Mouse (Mus musculus) liver, embryonic 14.5 days (tissue): Measurements from ENCODE around the gene Cers2. TPM values are rescaled to one million over a fixed set of nuclear protein-coding genes. Genes with fewer than 3 reads are reported as not detected.

ENCODE experiments used
- ATAC-seq: fragments of 200-750 bp; cut with Nextera tagmentation; 2 replicates; pipeline ENCODE4 v1.8.0; 2017; ENCODE audit warnings: moderate number of reproducible peaks, mild to moderate bottlenecking, moderate library complexity; ENCODE audit not compliant: insufficient read depth
- DNase-seq, 3 experiments: peaks; one replicate each; pipeline ENCODE4 v3.0.0-alpha.2; 2012 to 2013; ENCODE audit warnings: low read depth in 3 of 3, low spot score in 3 of 3
- H3K27ac ChIP-seq: fragments of 300-500 bp; sonication (generic); 2 replicates; pipeline ENCODE4 v1.5.1; 2014; ENCODE audit warnings: moderate library complexity, mild to moderate bottlenecking, control low read depth, inconsistent platforms
- H3K27me3 ChIP-seq: fragments of 300-500 bp; sonication (generic); 2 replicates; pipeline ENCODE4 v1.6.1; 2014; ENCODE audit warnings: mild to moderate bottlenecking, low read length, moderate library complexity; ENCODE audit not compliant: control insufficient read depth, insufficient read depth
- H3K36me3 ChIP-seq: fragments of 300-500 bp; sonication (generic); replicated peaks from 2 replicates; pipeline ENCODE4 v1.6.1; 2014; ENCODE audit warnings: low read depth; ENCODE audit not compliant: control insufficient read depth, insufficient read depth
- H3K4me1 ChIP-seq, 2 experiments: fragments of 200-500 bp in 1 of 2; fragments of 300-500 bp in 1 of 2; sonication (generic) in 1 of 2; replicated peaks; 2 replicates each; pipeline ENCODE4 v1.6.1; 2012 to 2014; ENCODE audit warnings: antibody characterized with exemption in 1 of 2, inconsistent platforms in 1 of 2, low read length in 1 of 2; ENCODE audit not compliant: control insufficient read depth in 2 of 2, insufficient read depth in 2 of 2
- H3K4me2 ChIP-seq: fragments of 300-500 bp; sonication (generic); 2 replicates; pipeline ENCODE4 v1.6.1; 2014; ENCODE audit warnings: low read depth, mild to moderate bottlenecking, control low read depth, moderate library complexity
- H3K4me3 ChIP-seq, 2 experiments: fragments of 200-500 bp in 1 of 2; fragments of 300-500 bp in 1 of 2; sonication (generic) in 1 of 2; 2 replicates each; pipeline ENCODE4 v1.5.1; 2012 to 2014; ENCODE audit warnings: low read depth in 2 of 2, low read length in 2 of 2, mild to moderate bottlenecking in 2 of 2, control low read depth in 1 of 2, inconsistent platforms in 1 of 2, moderate library complexity in 1 of 2; ENCODE audit not compliant: insufficient read depth in 1 of 2
- H3K9ac ChIP-seq: fragments of 300-500 bp; sonication (generic); replicated peaks from 2 replicates; pipeline ENCODE4 v1.6.1; 2014; ENCODE audit warnings: mild to moderate bottlenecking, control low read depth, moderate library complexity
- H3K9me3 ChIP-seq: fragments of 300-500 bp; sonication (generic); 2 replicates; pipeline ENCODE4 v1.6.1; 2016; ENCODE audit warnings: low read length, mixed read lengths; ENCODE audit not compliant: control insufficient read depth
- CTCF ChIP-seq: IDR thresholded peaks from 2 replicates; pipeline ENCODE4 v1.5.1; 2016; ENCODE audit warnings: antibody characterized with exemption, low read depth, control low read depth
- EP300 ChIP-seq: IDR thresholded peaks from 2 replicates; pipeline ENCODE4 v1.6.1; 2016; ENCODE audit warnings: antibody characterized with exemption, low read depth
- WGBS: fragments of 180-500 bp; shearing (Covaris S2); extraction: QIAGEN DNeasy Blood & Tissue Kit; methylation state at CpG from one replicate; pipeline ENCODE4 v1.1.7; 2014; ENCODE audit not compliant: insufficient replicate concordance; 5-methylcytosine and 5-hydroxymethylcytosine counted together
- polyA plus RNA-seq, 2 experiments: library from polyadenylated mRNA; depleted of rRNA in 1 of 2; stranded (reverse) in 1 of 2; unstranded in 1 of 2; fragments of >200 nt; fragmentation: Nextera tagmentation in 1 of 2; extraction: Ambion mirVana in 1 of 2; gene quantifications; 2 replicates each; pipeline versions ENCODE4 v1.2.1 to v1.2.3; 2012 to 2014

Gene Cers2
- polyA plus RNA-seq, 2 experiments, result 63.8 to 80.2 TPM

DNA sequence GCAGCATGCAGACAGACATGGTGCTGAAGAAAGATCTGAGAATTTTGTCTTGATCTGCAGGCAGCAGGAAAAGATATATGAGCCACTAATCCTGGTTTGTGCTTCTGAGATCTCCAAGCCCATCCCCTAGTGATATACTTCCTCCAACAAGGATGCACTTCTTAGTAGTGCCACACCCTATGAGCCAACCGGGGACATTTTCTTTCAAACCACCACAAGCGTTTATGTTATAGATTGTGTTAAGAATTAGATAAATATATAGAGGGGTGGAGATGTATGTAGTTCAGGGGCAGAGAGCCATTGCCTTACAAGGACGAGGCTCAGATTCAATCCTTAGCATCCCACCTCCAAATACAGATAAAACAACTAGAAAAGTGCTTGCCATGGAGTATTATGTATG, 4.1 kb upstream of the Cers2 start:
- WGBS, result 35% methylated on average over 3 of the region's 3 CpGs
- Histone ChIP-seq H3K27ac (no peak overlapping the region), H3K4me2 (no peak overlapping the region), H3K9me3 (no peaks in the 10 kb centered on the region), H3K27me3 (no peaks in the 10 kb centered on the region), H3K4me3 (no peak overlapping the region), H3K4me1 (peaks cover 31 to 36% of the 10 kb centered on the region in 2 experiments), H3K36me3 (no peaks in the 10 kb centered on the region), H3K9ac (no peak overlapping the region)
- DNase-seq, result no peak
- ATAC-seq, result no peak
- TF ChIP-seq EP300 (no peak), CTCF (no peak)

DNA sequence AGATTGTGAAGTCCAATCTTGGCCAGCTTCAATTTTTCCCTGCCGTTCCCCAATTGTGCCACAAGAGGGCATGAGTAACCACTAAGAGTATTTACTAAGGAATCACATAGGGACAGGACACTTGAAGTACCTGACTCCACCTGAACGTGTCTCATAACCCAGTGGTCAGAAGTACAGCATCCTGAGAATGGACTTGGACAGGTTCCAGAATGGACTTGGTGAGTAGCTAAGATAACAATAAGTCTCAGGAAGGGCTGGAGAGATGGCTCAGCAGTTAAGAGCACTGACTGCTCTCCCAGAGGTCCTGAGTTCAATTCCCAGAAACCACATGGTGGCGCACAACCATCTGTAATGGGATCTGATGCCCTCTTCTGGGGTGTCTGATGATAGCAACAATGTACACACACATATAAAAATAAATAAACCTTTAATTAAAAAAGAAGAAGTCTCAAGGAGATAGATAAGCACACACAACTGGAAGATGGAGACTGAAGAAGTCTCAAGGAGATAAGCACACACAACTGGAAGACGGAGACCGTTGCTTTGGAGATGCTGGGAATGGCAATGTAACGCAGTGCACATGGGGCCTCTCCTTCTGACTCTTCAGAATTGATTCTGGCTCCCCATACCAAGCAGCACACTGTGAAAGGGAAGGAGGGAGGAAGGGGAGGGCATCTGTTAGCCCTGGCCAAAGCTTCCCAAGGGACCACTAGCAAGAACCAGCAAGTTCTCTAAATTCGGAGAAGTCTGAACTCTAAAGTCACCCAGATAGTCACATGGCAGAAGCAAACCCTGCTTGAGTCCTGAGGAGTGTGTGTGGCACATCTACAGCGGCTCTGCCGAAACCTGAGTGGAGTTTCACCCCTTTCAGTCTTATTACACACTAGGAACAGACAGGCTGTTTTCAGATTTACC, 3.4 kb upstream of the Cers2 start:
- peak in 2 of 3 experiments; percentile 55 to 74 for DNase-seq
- 26% methylated on average over 9 of the region's 9 CpGs for WGBS
- TF ChIP-seq CTCF (peak; percentile 81), EP300 (no peak)
- no peak for ATAC-seq
- H3K4me2 ChIP-seq, result peak overlapping the region; percentile 12; the same call in 1 of the 2 replicates
- no peak overlapping the region for H3K9ac ChIP-seq
- H3K4me3 ChIP-seq, result no peak overlapping the region
- H3K9me3 ChIP-seq, result no peaks in the 10 kb centered on the region
- peak overlapping the region; percentile 89 for H3K27ac ChIP-seq
- peaks cover 33 to 37% of the 10 kb centered on the region in 2 experiments for H3K4me1 ChIP-seq
- H3K36me3 ChIP-seq, result no peaks in the 10 kb centered on the region
- no peaks in the 10 kb centered on the region for H3K27me3 ChIP-seq

GRCm38 (mm10) chr3:95312623-95313022, 2.0 kb upstream of the Cers2 start:
- peak; percentile 57 to 74 (median 65) for DNase-seq
- 8% methylated on average over 6 of the region's 6 CpGs for WGBS
- Histone ChIP-seq H3K9ac (peak overlapping the region; percentile 97), H3K36me3 (no peaks in the 10 kb centered on the region), H3K4me1 (peaks cover 42 to 48% of the 10 kb centered on the region in 2 experiments), H3K27ac (peak overlapping the region; percentile 89), H3K27me3 (no peaks in the 10 kb centered on the region), H3K9me3 (no peaks in the 10 kb centered on the region), H3K4me3 (peak overlapping the region; percentile 35 to 80), H3K4me2 (peak overlapping the region; percentile 99)
- TF ChIP-seq EP300 (peak; percentile 51; the same call in 1 of the 2 replicates), CTCF (no peak)
- ATAC-seq, result peak; percentile 48

- H3K27ac ChIP-seq, result peak overlapping the region; percentile 89
- DNase-seq, result no peak
- peak overlapping the region; percentile 97 for H3K9ac ChIP-seq
- peaks cover 45 to 55% of the 10 kb centered on the region in 2 experiments for H3K4me1 ChIP-seq
- H3K36me3 ChIP-seq, result no peaks in the 10 kb centered on the region
- no peaks in the 10 kb centered on the region for H3K9me3 ChIP-seq
- peak overlapping the region; percentile 43 to 80 for H3K4me3 ChIP-seq
- no peak for TF ChIP-seq EP300
- TF ChIP-seq CTCF, result no peak
- H3K4me2 ChIP-seq, result peak overlapping the region; percentile 99
- WGBS, result 8% methylated on average over 7 of the region's 7 CpGs
- H3K27me3 ChIP-seq, result no peaks in the 10 kb centered on the region
- no peak for ATAC-seq
These were observed 1.1 kb upstream of the Cers2 start for GRCm38 (mm10) chr3:95313476-95313875.

- H3K9ac ChIP-seq, result peak overlapping the region; percentile 97
These were observed 516 bp upstream of the Cers2 start for GRCm38 (mm10) chr3:95314075-95314474.

More at GRCm38 (mm10) chr3:95314075-95314474, 516 bp upstream of the Cers2 start:
- ATAC-seq (no peak), DNase-seq (no peak)
- Histone ChIP-seq H3K4me3 (peak overlapping the region; percentile 80 to 93), H3K4me2 (peak overlapping the region; percentile 99), H3K9me3 (no peaks in the 10 kb centered on the region), H3K27me3 (no peaks in the 10 kb centered on the region), H3K36me3 (no peaks in the 10 kb centered on the region; the same call in 1 of the 2 replicates), H3K4me1 (peaks cover 45 to 58% of the 10 kb centered on the region in 2 experiments), H3K27ac (peak overlapping the region; percentile 89)
- 32% methylated on average over 6 of the region's 6 CpGs for WGBS
- TF ChIP-seq EP300 (no peak), CTCF (no peak)
